Mouse (Mus musculus): Measurements from ENCODE around the gene Clec2i. TPM values are rescaled to one million over a fixed set of nuclear protein-coding genes. Genes with fewer than 3 reads are reported as not detected.

Gene Clec2i
- total and polyA plus RNA-seq, 3 experiments, result not detected

DNA sequence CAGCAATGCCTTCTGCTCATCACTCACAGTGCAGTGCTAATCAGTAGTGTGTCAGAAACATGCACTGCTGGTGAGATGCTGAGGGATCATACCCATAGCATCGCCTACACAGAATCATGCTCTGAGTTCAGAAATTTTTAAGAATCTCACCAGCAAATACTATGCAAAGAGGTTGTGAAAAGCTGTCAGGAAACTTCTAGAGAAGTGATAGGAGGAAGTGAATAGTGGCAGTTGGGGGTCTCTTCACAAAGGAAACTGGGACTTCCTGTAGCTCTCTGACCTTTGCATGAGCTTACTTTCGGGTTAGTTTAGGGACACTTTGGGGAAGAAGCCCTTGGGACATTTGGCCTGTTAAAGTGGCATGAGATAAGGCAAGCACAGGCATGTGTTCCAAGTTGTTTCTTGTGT is 3.6 kb downstream of the Clec2i start, which contains the start of gene BC035044:
Gene BC035044 (minus strand): TSS at position 179 of the 408 bp plus-strand sequence.
- no peak for TF ChIP-seq POLR2AphosphoS5 (IDR thresholded peaks at IDR 0.05; ENCODE audit: borderline replicate concordance, low read depth, low read length)
- no peak for TF ChIP-seq ZMIZ1 (IDR thresholded peaks at IDR 0.05; ENCODE audit: low read depth, low read length)
- no peak for TF ChIP-seq E2F4 (IDR thresholded peaks at IDR 0.05; ENCODE audit: borderline replicate concordance, low read depth, low read length)
- TF ChIP-seq ZKSCAN1 (IDR thresholded peaks at IDR 0.05; ENCODE audit: low read depth, low read length), result no peak
- TF ChIP-seq RAD21 (IDR thresholded peaks at IDR 0.05; ENCODE audit: low read depth, low read length), result no peak
- no peak for TF ChIP-seq GABPA (IDR thresholded peaks at IDR 0.05; ENCODE audit: low read depth, low read length)
- TF ChIP-seq GATA1 (IDR thresholded peaks at IDR 0.05; ENCODE audit: low read depth, low read length), result no peak
- no peak for TF ChIP-seq SMC3 (IDR thresholded peaks at IDR 0.05; ENCODE audit: low read depth, low read length)
- no peak for TF ChIP-seq NELFE (IDR thresholded peaks at IDR 0.05; ENCODE audit: low read depth, low read length)
- TF ChIP-seq MAZ (IDR thresholded peaks at IDR 0.05; ENCODE audit: low read depth, low read length), result no peak
- no peak for TF ChIP-seq CHD2 (IDR thresholded peaks at IDR 0.05; ENCODE audit: low read length)
- TF ChIP-seq HCFC1 (IDR thresholded peaks at IDR 0.05; ENCODE audit: low read depth, low read length), result no peak
- TF ChIP-seq NRF1 (IDR thresholded peaks at IDR 0.05; ENCODE audit: insufficient read depth, low read depth, low read length, poor library complexity, severe bottlenecking), result no peak
- no peak for TF ChIP-seq TBP (IDR thresholded peaks at IDR 0.05; ENCODE audit: low read depth, low read length)
- no peak for TF ChIP-seq MAFK (IDR thresholded peaks at IDR 0.05; ENCODE audit: borderline replicate concordance, low read depth, low read length)
- TF ChIP-seq POLR2AphosphoS2 (IDR thresholded peaks at IDR 0.05; ENCODE audit: low read length), result no peak
- TF ChIP-seq ZNF384 (IDR thresholded peaks at IDR 0.05; ENCODE audit: low read depth, low read length), result no peak
- no peak for TF ChIP-seq POLR2A (IDR thresholded peaks at IDR 0.05; ENCODE audit: control insufficient read depth in 1 of 2, insufficient read depth in 1 of 2, low read depth in 1 of 2, low read length in 2 of 2, poor library complexity in 1 of 2)
- no peaks in the 10 kb centered on the region for H3K4me1 ChIP-seq (ENCODE audit: control insufficient read depth in 1 of 2, insufficient read depth in 2 of 2, low read length in 2 of 2)
- H3K27ac ChIP-seq (ENCODE audit: control insufficient read depth, low read depth, low read length), result no peak within 1 kb of the TSS

DNA sequence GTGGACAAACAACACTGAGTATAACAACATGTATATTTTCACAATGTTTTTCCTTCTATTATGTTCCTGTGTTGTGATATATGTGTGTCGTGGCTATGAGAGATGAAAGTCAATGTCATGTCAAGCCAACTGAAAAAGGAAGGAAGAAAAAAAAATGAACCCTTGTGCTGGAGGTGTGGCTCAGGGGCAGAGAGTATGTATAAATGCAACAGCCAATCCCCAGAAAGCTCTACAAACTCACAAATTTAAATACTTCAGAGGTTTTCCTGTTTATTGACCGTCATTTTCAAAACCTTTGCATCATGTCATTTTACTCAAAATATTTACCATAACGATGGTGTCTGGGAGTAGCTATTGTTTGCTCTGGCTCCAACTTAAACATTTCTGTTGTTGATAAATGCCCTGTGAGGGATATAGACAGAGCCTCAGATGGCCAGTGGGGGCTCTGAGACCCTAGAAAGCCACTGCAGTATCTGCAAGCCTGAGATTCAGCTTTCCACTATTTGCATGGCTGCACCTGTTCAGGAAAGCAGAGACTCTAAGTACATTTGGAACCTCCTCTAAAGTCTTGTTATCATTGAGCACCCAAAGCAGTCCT is 8.1 kb downstream of the Clec2i start:
- Histone ChIP-seq H3K79me2 (ENCODE audit: control insufficient read depth, insufficient read depth, low read length, poor library complexity) (no peaks in the 10 kb centered on the region), H3K27me3 (ENCODE audit: control insufficient read depth in 1 of 2, insufficient read depth in 2 of 2, low read length in 2 of 2) (no peaks in the 10 kb centered on the region), H3K9me3 (replicated peaks; ENCODE audit: insufficient read depth, low read length) (no peaks in the 10 kb centered on the region), H3K9ac (ENCODE audit: control insufficient read depth, low read depth, low read length, poor library complexity, severe bottlenecking) (no peak overlapping the region), H3K4me3 (ENCODE audit: control insufficient read depth in 1 of 2, insufficient read depth in 1 of 2, low read depth in 2 of 2, low read length in 2 of 2) (no peak overlapping the region), H3K27ac (ENCODE audit: control insufficient read depth, low read depth, low read length) (no peak overlapping the region), H3K4me1 (ENCODE audit: control insufficient read depth in 1 of 2, insufficient read depth in 2 of 2, low read length in 2 of 2) (no peaks in the 10 kb centered on the region), H3K36me3 (ENCODE audit: control insufficient read depth in 1 of 2, insufficient read depth in 2 of 2, low read length in 2 of 2) (no peaks in the 10 kb centered on the region)
- TF ChIP-seq MXI1 (IDR thresholded peaks at IDR 0.05; ENCODE audit: low read depth, low read length) (no peak), RAD21 (IDR thresholded peaks at IDR 0.05; ENCODE audit: low read depth, low read length) (no peak), ETS1 (IDR thresholded peaks at IDR 0.05; ENCODE audit: low read depth, low read length) (no peak), TAL1 (IDR thresholded peaks at IDR 0.05; ENCODE audit: low read length) (no peak), CHD2 (IDR thresholded peaks at IDR 0.05; ENCODE audit: low read length) (no peak), HCFC1 (IDR thresholded peaks at IDR 0.05; ENCODE audit: low read depth, low read length) (no peak), USF1 (IDR thresholded peaks at IDR 0.05; ENCODE audit: low read depth, low read length) (no peak), EP300 (IDR thresholded peaks at IDR 0.05; ENCODE audit: low read depth in 1 of 2, low read length in 2 of 2) (no peak), MAX (IDR thresholded peaks at IDR 0.05; ENCODE audit: low read length) (no peak), MYC (IDR thresholded peaks at IDR 0.05; ENCODE audit: low read depth, low read length) (no peak), POLR2AphosphoS5 (IDR thresholded peaks at IDR 0.05; ENCODE audit: borderline replicate concordance, low read depth, low read length) (no peak), UBTF (IDR thresholded peaks at IDR 0.05; ENCODE audit: borderline replicate concordance, insufficient read depth, low read depth, low read length) (no peak), POLR2A (IDR thresholded peaks at IDR 0.05; ENCODE audit: control insufficient read depth in 1 of 2, insufficient read depth in 1 of 2, low read depth in 1 of 2, low read length in 2 of 2, poor library complexity in 1 of 2) (no peak), USF2 (IDR thresholded peaks at IDR 0.05; ENCODE audit: borderline replicate concordance in 1 of 2, insufficient read depth in 1 of 2, low read depth in 1 of 2, low read length in 2 of 2) (no peak), SIN3A (IDR thresholded peaks at IDR 0.05; ENCODE audit: low read length) (no peak), NELFE (IDR thresholded peaks at IDR 0.05; ENCODE audit: low read depth, low read length) (no peak), SMC3 (IDR thresholded peaks at IDR 0.05; ENCODE audit: low read depth, low read length) (no peak), GABPA (IDR thresholded peaks at IDR 0.05; ENCODE audit: low read depth, low read length) (no peak)
- no peak for DNase-seq (ENCODE audit: low read depth, low spot score)

More for the DNA sequence above, 3.6 kb downstream of the Clec2i start, which contains the start of gene BC035044:
- H3K9me3 ChIP-seq (replicated peaks; ENCODE audit: insufficient read depth, low read length), result no peaks in the 10 kb centered on the region
- H3K79me2 ChIP-seq (ENCODE audit: control insufficient read depth, insufficient read depth, low read length, poor library complexity), result no peaks in the 10 kb centered on the region
- H3K4me3 ChIP-seq (ENCODE audit: control insufficient read depth in 1 of 2, insufficient read depth in 1 of 2, low read depth in 2 of 2, low read length in 2 of 2), result no peak within 1 kb of the TSS
- no peaks in the 10 kb centered on the region for H3K36me3 ChIP-seq (ENCODE audit: control insufficient read depth in 1 of 2, insufficient read depth in 2 of 2, low read length in 2 of 2)
- no peaks in the 10 kb centered on the region for H3K27me3 ChIP-seq (ENCODE audit: control insufficient read depth in 1 of 2, insufficient read depth in 2 of 2, low read length in 2 of 2)
- no peak for DNase-seq (ENCODE audit: low read depth, low spot score)
- no peak within 1 kb of the TSS for H3K9ac ChIP-seq (ENCODE audit: control insufficient read depth, low read depth, low read length, poor library complexity, severe bottlenecking)
